Mouse (Mus musculus): ENCODE results near the gene Rcl1. TPM values are rescaled to one million over a fixed set of nuclear protein-coding genes. Genes with fewer than 3 reads are reported as not detected.

Gene Rcl1
- total and polyA plus RNA-seq, 3 experiments, result 32.8 to 57.4 (median 47.1) TPM

DNA sequence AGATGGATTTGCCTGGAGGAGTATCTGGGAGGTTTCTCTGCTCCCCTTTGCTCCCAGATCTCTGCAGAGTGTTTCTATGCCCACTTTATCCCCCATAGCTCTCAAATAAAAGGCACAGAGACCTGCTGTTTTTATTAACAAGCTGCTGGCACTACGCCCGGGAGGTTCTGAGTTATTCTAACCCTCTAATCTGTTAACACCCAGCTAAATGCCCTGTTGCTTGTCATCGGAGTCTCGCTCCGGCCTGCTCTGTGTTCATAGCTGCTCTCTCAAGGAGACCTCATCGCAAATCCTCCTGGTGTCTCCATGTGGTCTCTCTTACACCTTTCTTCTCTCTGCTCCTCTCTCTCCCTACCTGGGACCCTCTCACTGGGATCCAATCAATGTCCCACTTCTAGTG lies 26.4 kb upstream of the Rcl1 start:
- no peaks in the 10 kb centered on the region for H3K9me3 ChIP-seq (replicated peaks)
- ATAC-seq (ENCODE audit: extremely low read depth, insufficient number of reproducible peaks, low FRiP score, poor library complexity, severe bottlenecking) (no peak), DNase-seq (ENCODE audit: low spot score) (no peak)
- no peaks in the 10 kb centered on the region for H3K27me3 ChIP-seq (ENCODE audit: insufficient read depth, low read length)
- H3K4me3 ChIP-seq (ENCODE audit: low read depth, low read length), result no peak overlapping the region
- peaks cover under 1% of the 10 kb centered on the region; the same call in 1 of the 2 replicates for H3K4me1 ChIP-seq (ENCODE audit: insufficient read depth, low read depth, low read length)
- TF ChIP-seq GATA1 (IDR thresholded peaks at IDR 0.05; ENCODE audit: borderline replicate concordance, low read length) (no peak), TAL1 (conservative IDR thresholded peaks at IDR 0.05; ENCODE audit: low read depth, low read length) (no peak)
- no peaks in the 10 kb centered on the region for H3K36me3 ChIP-seq (replicated peaks)

- H3K4me1 ChIP-seq (ENCODE audit: insufficient read depth, low read depth, low read length), result peaks cover 5% of the 10 kb centered on the region
- DNase-seq (ENCODE audit: low spot score) (no peak), ATAC-seq (ENCODE audit: extremely low read depth, insufficient number of reproducible peaks, low FRiP score, poor library complexity, severe bottlenecking) (no peak)
- no peak for TF ChIP-seq TAL1 (conservative IDR thresholded peaks at IDR 0.05; ENCODE audit: low read depth, low read length)
- TF ChIP-seq POLR2AphosphoS5 (IDR thresholded peaks at IDR 0.05; ENCODE audit: insufficient replicate concordance, low read depth, low read length), result no peak
- TF ChIP-seq CTCF (IDR thresholded peaks at IDR 0.05; ENCODE audit: low read depth, low read length), result no peak
- TF ChIP-seq GATA1 (IDR thresholded peaks at IDR 0.05; ENCODE audit: borderline replicate concordance, low read length), result no peak
- TF ChIP-seq GATA2 (IDR thresholded peaks at IDR 0.05; ENCODE audit: borderline replicate concordance, low read depth, low read length), result no peak
- H3K36me3 ChIP-seq (replicated peaks), result no peaks in the 10 kb centered on the region
- no peaks in the 10 kb centered on the region for H3K9me3 ChIP-seq (replicated peaks)
- H3K27me3 ChIP-seq (ENCODE audit: insufficient read depth, low read length), result no peaks in the 10 kb centered on the region
- H3K4me3 ChIP-seq (ENCODE audit: low read depth, low read length), result no peak overlapping the region
These were observed 12.5 kb upstream of the Rcl1 start for GRCm38 (mm10) chr19:29088628-29089027.

DNA sequence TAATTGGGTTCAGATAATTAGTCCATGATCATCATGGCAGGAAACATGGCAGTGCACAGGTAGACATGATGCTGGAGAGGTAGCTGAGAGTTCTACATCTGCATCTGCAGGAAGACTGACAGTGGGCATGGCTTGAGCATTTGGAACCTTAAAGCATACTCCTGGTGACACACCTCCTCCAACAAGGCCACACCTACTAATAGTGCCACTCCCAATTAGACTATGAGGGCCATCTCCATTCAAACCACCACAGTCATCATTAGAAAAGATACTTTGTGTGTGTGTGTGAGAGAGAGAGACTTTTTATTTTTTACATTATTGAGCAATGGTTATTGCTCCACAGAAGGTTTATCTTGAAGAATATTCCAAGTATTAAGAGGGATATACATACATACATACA lies 9.0 kb upstream of the Rcl1 start:
- TF ChIP-seq TAL1 (conservative IDR thresholded peaks at IDR 0.05; ENCODE audit: low read depth, low read length), result no peak
- TF ChIP-seq CTCF (IDR thresholded peaks at IDR 0.05; ENCODE audit: low read depth, low read length), result no peak
- no peak for TF ChIP-seq POLR2AphosphoS5 (IDR thresholded peaks at IDR 0.05; ENCODE audit: insufficient replicate concordance, low read depth, low read length)
- no peak for TF ChIP-seq GATA2 (IDR thresholded peaks at IDR 0.05; ENCODE audit: borderline replicate concordance, low read depth, low read length)
- no peak for TF ChIP-seq GATA1 (IDR thresholded peaks at IDR 0.05; ENCODE audit: borderline replicate concordance, low read length)
- Histone ChIP-seq H3K4me3 (ENCODE audit: low read depth, low read length) (no peak overlapping the region), H3K27me3 (ENCODE audit: insufficient read depth, low read length) (no peaks in the 10 kb centered on the region), H3K36me3 (replicated peaks) (no peaks in the 10 kb centered on the region), H3K4me1 (ENCODE audit: insufficient read depth, low read depth, low read length) (peaks cover 5% of the 10 kb centered on the region), H3K9me3 (replicated peaks) (no peaks in the 10 kb centered on the region)
- no peak for DNase-seq (ENCODE audit: low spot score)
- ATAC-seq (ENCODE audit: extremely low read depth, insufficient number of reproducible peaks, low FRiP score, poor library complexity, severe bottlenecking), result no peak

DNA sequence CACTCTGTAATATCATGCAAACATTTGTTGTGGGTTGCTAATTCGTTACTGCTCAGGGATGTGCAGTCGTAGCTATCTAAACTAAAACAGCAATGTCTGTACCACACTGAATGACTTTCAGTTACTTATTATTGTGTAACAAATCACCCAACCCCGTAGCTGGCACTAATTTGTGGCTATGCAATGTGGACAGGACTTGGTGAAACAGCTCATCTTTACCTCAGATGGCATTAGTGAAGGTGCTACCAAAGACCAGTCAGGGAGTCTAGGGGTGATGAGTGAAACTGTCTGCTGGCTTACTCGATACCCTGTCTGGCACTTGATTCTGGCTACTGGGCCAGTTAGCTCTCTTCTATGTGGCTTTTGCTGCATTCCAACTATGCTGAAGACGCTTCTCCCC lies 2.1 kb upstream of the Rcl1 start:
- ATAC-seq (ENCODE audit: extremely low read depth, insufficient number of reproducible peaks, low FRiP score, poor library complexity, severe bottlenecking), result no peak
- Histone ChIP-seq H3K4me3 (ENCODE audit: low read depth, low read length) (no peak overlapping the region), H3K4me1 (ENCODE audit: insufficient read depth, low read depth, low read length) (peaks cover 29% of the 10 kb centered on the region), H3K27me3 (ENCODE audit: insufficient read depth, low read length) (no peaks in the 10 kb centered on the region), H3K36me3 (replicated peaks) (peaks cover 6% of the 10 kb centered on the region), H3K9me3 (replicated peaks) (no peaks in the 10 kb centered on the region)
- DNase-seq (ENCODE audit: low spot score), result no peak
- TF ChIP-seq GATA2 (IDR thresholded peaks at IDR 0.05; ENCODE audit: borderline replicate concordance, low read depth, low read length) (no peak), GATA1 (IDR thresholded peaks at IDR 0.05; ENCODE audit: borderline replicate concordance, low read length) (no peak)

DNA sequence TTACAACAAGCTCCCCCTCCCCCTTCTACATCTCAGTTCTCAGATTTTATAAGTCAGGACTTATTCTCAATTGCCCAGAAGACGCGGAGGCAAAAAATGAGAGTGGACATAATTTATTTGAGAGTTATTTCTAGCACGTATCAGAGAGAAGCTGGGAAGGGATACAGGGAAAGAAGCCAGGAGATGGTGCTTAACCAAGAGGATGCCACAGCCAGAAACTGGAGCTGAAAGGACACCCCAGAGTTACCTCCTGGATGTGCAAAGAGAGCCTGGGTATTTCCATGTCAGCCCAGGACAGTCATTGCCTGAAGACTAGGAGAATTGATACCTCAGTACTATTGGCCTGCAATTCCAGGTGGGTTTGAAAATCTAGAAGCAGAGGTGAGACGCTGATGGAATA lies 1.6 kb upstream of the Rcl1 start:
- no peaks in the 10 kb centered on the region for H3K9me3 ChIP-seq (replicated peaks)
- ATAC-seq (ENCODE audit: extremely low read depth, insufficient number of reproducible peaks, low FRiP score, poor library complexity, severe bottlenecking) (no peak), DNase-seq (ENCODE audit: low spot score) (no peak)
- peaks cover 33% of the 10 kb centered on the region for H3K4me1 ChIP-seq (ENCODE audit: insufficient read depth, low read depth, low read length)
- TF ChIP-seq GATA1 (IDR thresholded peaks at IDR 0.05; ENCODE audit: borderline replicate concordance, low read length) (no peak), GATA2 (IDR thresholded peaks at IDR 0.05; ENCODE audit: borderline replicate concordance, low read depth, low read length) (no peak), TAL1 (conservative IDR thresholded peaks at IDR 0.05; ENCODE audit: low read depth, low read length) (no peak), POLR2AphosphoS5 (IDR thresholded peaks at IDR 0.05; ENCODE audit: insufficient replicate concordance, low read depth, low read length) (no peak), CTCF (IDR thresholded peaks at IDR 0.05; ENCODE audit: low read depth, low read length) (no peak)
- H3K4me3 ChIP-seq (ENCODE audit: low read depth, low read length), result no peak overlapping the region
- H3K27me3 ChIP-seq (ENCODE audit: insufficient read depth, low read length), result no peaks in the 10 kb centered on the region
- H3K36me3 ChIP-seq (replicated peaks), result peaks cover 11% of the 10 kb centered on the region

DNA sequence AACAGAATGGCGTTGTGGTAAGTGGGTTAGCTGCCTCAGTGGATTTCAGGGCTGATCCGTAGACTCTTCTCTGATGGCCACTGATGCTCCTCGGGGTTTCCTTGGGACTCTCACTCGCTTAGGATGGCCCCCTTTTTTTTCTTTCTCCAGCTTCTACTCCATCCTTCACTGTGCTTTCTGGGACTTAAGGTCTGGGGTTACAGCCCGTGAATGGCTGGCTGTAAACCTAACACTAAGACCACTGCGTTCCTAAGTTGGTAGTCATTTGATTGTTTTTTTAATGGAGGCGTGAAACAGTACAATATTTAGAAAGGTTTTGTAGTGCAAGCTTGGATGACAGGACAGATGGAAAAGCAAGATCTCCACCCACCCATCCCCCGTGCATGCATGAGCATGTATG lies 914 bp upstream of the Rcl1 start:
- Histone ChIP-seq H3K9me3 (replicated peaks) (no peaks in the 10 kb centered on the region), H3K4me1 (ENCODE audit: insufficient read depth, low read depth, low read length) (peaks cover 36% of the 10 kb centered on the region), H3K27me3 (ENCODE audit: insufficient read depth, low read length) (no peaks in the 10 kb centered on the region), H3K4me3 (ENCODE audit: low read depth, low read length) (peak overlapping the region; percentile 100), H3K36me3 (replicated peaks) (peaks cover 14% of the 10 kb centered on the region)
- ATAC-seq (ENCODE audit: extremely low read depth, insufficient number of reproducible peaks, low FRiP score, poor library complexity, severe bottlenecking) (no peak), DNase-seq (ENCODE audit: low spot score) (no peak)
- no peak for TF ChIP-seq GATA1 (IDR thresholded peaks at IDR 0.05; ENCODE audit: borderline replicate concordance, low read length)

DNA sequence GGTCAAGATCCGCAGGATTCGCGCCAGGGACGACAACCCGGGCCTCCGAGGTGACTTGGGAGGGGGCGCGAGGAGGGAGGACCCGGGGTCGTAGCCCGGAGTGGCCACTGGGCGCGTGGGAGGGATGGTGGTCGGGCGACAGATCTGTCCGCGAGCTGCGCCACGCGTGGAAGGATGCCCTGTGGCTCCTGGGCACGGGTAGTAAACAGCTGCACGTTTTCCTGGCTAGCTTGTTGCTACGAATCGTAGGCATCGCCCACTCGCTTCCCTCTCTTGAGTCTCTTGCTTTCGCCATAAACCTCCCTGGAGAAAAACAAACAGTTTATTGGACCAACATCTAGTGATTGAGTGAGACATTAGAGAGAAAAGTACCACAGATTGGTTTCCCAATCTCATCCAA lies 416 bp downstream of the Rcl1 start:
- TF ChIP-seq GATA2 (IDR thresholded peaks at IDR 0.05; ENCODE audit: borderline replicate concordance, low read depth, low read length) (no peak), TAL1 (conservative IDR thresholded peaks at IDR 0.05; ENCODE audit: low read depth, low read length) (no peak), CTCF (IDR thresholded peaks at IDR 0.05; ENCODE audit: low read depth, low read length) (no peak), POLR2AphosphoS5 (IDR thresholded peaks at IDR 0.05; ENCODE audit: insufficient replicate concordance, low read depth, low read length) (no peak), GATA1 (IDR thresholded peaks at IDR 0.05; ENCODE audit: borderline replicate concordance, low read length) (no peak)
- H3K9me3 ChIP-seq (replicated peaks), result no peaks in the 10 kb centered on the region
- no peaks in the 10 kb centered on the region for H3K27me3 ChIP-seq (ENCODE audit: insufficient read depth, low read length)
- H3K4me1 ChIP-seq (ENCODE audit: insufficient read depth, low read depth, low read length), result peaks cover 43% of the 10 kb centered on the region
- peak overlapping the region; percentile 100 for H3K4me3 ChIP-seq (ENCODE audit: low read depth, low read length)
- peaks cover 28% of the 10 kb centered on the region for H3K36me3 ChIP-seq (replicated peaks)
- no peak for ATAC-seq (ENCODE audit: extremely low read depth, insufficient number of reproducible peaks, low FRiP score, poor library complexity, severe bottlenecking)
- DNase-seq (ENCODE audit: low spot score), result peak; percentile 16
